Mouse (Mus musculus): ENCODE measurements at regions not wholly inside any gene's neighbourhood (a gene's known extent, or its start where the extent isn't known, plus 50 kb on each side); places are given as distances from the start of the nearest gene placed in this dataset.

GRCm38 (mm10) chr1:77592248-77592647 is 77.4 kb upstream of the Epha4 start:
- TF ChIP-seq CTCF (IDR thresholded peaks at IDR 0.05; ENCODE audit: borderline replicate concordance, insufficient read depth, low read depth, low read length), result no peak
- TF ChIP-seq POLR2A (IDR thresholded peaks at IDR 0.05; ENCODE audit: borderline replicate concordance, insufficient read depth, low read length), result no peak
